Mouse (Mus musculus) neural tube, embryonic 15.5 days (tissue): ENCODE results near the gene Ldlrap1. TPM values are rescaled to one million over a fixed set of nuclear protein-coding genes. Genes with fewer than 3 reads are reported as not detected.

Source experiments
- ATAC-seq: fragments of 200-750 bp; cut with Nextera tagmentation; 2 replicates; pipeline ENCODE4 v1.8.0; 2017; ENCODE audit warnings: mild to moderate bottlenecking, moderate TSS enrichment, moderate library complexity; ENCODE audit not compliant: low FRiP score
- H3K27ac ChIP-seq: fragments of 300-500 bp; sonication (generic); replicated peaks from 2 replicates; pipeline ENCODE4 v1.5.1; 2015; ENCODE audit warnings: mild to moderate bottlenecking, inconsistent platforms
- H3K27me3 ChIP-seq: fragments of 300-500 bp; sonication (generic); replicated peaks from 2 replicates; pipeline ENCODE4 v1.6.1; 2015; ENCODE audit warnings: inconsistent platforms
- H3K36me3 ChIP-seq: fragments of 300-500 bp; sonication (generic); 2 replicates; pipeline ENCODE4 v1.6.1; 2015; ENCODE audit warnings: inconsistent platforms
- H3K4me1 ChIP-seq: fragments of 300-500 bp; sonication (generic); 2 replicates; pipeline ENCODE4 v1.6.1; 2015; ENCODE audit warnings: inconsistent platforms
- H3K4me2 ChIP-seq: fragments of 300-500 bp; sonication (generic); 2 replicates; pipeline ENCODE4 v1.6.1; 2015; ENCODE audit warnings: inconsistent platforms, mild to moderate bottlenecking, moderate library complexity
- H3K4me3 ChIP-seq: fragments of 300-500 bp; sonication (generic); replicated peaks from 2 replicates; pipeline ENCODE4 v1.5.1; 2015; ENCODE audit warnings: mild to moderate bottlenecking, inconsistent platforms
- H3K9ac ChIP-seq: fragments of 300-500 bp; sonication (generic); replicated peaks from 2 replicates; pipeline ENCODE4 v1.6.1; 2015; ENCODE audit warnings: mild to moderate bottlenecking, inconsistent platforms
- H3K9me3 ChIP-seq: fragments of 300-500 bp; sonication (generic); replicated peaks from 2 replicates; pipeline ENCODE4 v1.6.1; 2016; ENCODE audit warnings: inconsistent platforms
- WGBS: fragments of 180-500 bp; shearing (Covaris S2); methylation state at CpG from one replicate; pipeline ENCODE4 v1.1.7; 2015; ENCODE audit warnings: mixed read lengths; 5-methylcytosine and 5-hydroxymethylcytosine counted together
- polyA plus RNA-seq: library from polyadenylated mRNA; unstranded; fragments of >200 nt; fragmentation: Nextera tagmentation; extraction: Ambion mirVana; gene quantifications from 2 replicates; pipeline ENCODE4 v1.2.1, GENCODE M21; 2015

Ldlrap1 gene
- polyA plus RNA-seq, 1 experiment from 2014 or later, result 2.4 TPM

DNA sequence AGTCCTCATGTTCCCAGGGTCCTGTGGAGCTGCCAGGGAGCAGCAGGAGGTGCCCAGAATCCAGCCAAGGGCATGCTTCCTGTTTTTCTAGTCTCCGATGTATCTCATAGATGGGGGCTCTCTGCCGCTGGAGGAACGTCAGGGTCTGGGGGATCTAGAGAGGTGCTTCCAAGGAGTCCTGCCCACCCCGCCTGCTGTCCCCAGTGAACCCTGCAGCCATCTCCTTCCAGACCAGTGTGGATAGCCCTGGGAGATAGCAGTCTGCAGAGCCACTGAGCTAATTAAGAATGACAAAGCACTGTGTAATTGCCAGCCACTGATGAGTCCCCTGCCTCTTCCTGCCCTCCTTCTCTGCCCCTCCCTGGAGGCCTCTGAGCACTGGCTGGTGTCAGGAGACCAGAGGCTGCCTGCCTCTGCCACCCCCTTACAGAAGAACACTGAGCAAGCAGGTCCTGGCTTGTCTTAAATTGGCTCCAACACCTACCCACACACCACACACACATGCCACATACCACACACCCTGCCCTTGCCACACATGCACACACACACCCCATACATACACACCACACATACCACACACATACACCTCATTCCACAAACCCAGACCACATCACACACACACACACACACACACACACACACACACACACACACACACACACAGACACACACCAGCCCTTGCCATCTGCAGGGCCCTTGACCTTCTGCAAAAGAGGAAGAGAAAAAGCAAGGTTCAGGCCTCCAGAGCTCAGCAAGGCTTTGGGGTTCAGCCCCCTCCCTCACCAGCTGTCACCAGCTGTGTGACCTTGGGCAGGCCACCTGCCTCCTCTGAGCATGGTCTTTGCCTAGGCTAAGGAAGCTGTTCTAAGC lies 5.2 kb upstream of the Ldlrap1 start:
- 13% methylated on average over 4 of the region's 4 CpGs for WGBS
- ATAC-seq, result peak; percentile 24; the same call in 1 of the 2 replicates
- H3K4me1 ChIP-seq, result peaks cover 15% of the 10 kb centered on the region
- no peaks in the 10 kb centered on the region for H3K9me3 ChIP-seq
- H3K27ac ChIP-seq, result no peak overlapping the region
- no peak overlapping the region; the same call in 1 of the 2 replicates for H3K4me2 ChIP-seq
- H3K4me3 ChIP-seq, result no peak overlapping the region
- no peak overlapping the region for H3K9ac ChIP-seq
- no peaks in the 10 kb centered on the region for H3K36me3 ChIP-seq
- H3K27me3 ChIP-seq, result peaks cover 18% of the 10 kb centered on the region

DNA sequence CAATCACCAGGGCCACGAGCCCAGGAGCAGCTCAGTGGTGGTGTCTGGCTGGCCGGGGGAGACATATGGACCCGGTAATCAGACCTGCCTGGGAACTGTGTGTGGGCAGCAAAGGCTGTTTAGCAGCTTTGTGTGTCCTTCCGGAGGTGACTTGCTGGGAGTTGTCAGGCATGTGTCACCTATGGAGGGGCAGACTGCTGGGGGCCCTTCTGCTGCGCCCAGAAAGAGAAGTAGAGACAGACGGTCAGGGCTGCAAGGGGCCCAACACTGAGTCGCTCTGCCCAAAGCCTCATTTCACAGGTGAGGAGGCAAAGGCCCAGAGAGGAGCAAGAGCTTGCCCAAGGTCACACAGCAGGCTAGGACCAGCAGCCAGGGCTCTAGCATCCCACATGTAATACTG lies 2.1 kb upstream of the Ldlrap1 start:
- H3K27me3 ChIP-seq, result peaks cover 43% of the 10 kb centered on the region
- H3K4me3 ChIP-seq, result no peak overlapping the region
- H3K4me2 ChIP-seq, result no peak overlapping the region
- H3K9me3 ChIP-seq, result no peaks in the 10 kb centered on the region
- H3K27ac ChIP-seq, result no peak overlapping the region
- peaks cover 29% of the 10 kb centered on the region for H3K4me1 ChIP-seq
- no peaks in the 10 kb centered on the region for H3K36me3 ChIP-seq
- 82% methylated on average over 7 of the region's 7 CpGs for WGBS
- no peak for ATAC-seq
- no peak overlapping the region for H3K9ac ChIP-seq

GRCm38 (mm10) chr4:134769081-134769811 lies 1.4 kb upstream of the Ldlrap1 start:
- Histone ChIP-seq H3K4me3 (no peak overlapping the region), H3K27me3 (peaks cover 43% of the 10 kb centered on the region), H3K9ac (no peak overlapping the region), H3K4me1 (peaks cover 29% of the 10 kb centered on the region), H3K4me2 (no peak overlapping the region), H3K27ac (no peak overlapping the region), H3K9me3 (no peaks in the 10 kb centered on the region), H3K36me3 (no peaks in the 10 kb centered on the region)
- 71% methylated on average over 7 of the region's 7 CpGs for WGBS
- no peak for ATAC-seq

DNA sequence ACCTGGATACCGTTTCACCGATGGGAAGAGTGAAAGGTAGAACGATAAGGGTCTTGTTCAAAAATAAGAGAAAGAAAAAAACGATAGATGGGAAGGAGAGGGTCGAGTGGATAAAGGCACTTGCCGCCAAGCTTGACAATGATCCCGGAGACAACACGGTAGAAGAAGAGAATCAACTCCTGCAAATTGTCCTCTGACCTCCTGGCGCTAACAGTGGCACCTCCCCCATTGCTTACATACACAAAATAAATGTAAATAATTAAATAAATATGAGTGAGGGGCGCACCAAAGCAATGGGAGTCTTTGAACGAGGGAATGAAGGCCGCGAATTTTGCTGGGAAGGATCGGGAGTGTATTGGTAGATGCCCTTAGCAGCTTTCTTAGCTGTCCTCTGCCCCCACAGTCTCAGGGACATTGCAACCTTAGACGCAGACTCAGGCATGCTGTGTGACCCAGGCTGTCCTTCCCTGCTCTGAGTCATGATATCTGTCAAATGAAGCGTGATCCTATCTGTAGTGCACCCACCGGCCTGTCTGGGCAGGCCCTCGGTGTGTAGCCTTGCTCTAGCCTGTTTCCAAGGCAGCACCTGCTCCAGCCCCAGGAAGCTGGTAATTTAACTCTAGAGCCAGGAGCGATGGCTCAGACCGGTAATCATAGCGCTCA lies 533 bp upstream of the Ldlrap1 start:
- H3K36me3 ChIP-seq, result no peaks in the 10 kb centered on the region
- peaks cover 29% of the 10 kb centered on the region for H3K4me1 ChIP-seq
- 8% methylated on average over 21 of the region's 21 CpGs for WGBS
- peak overlapping the region; percentile 94 for H3K4me2 ChIP-seq
- ATAC-seq, result no peak
- peaks cover 43% of the 10 kb centered on the region for H3K27me3 ChIP-seq
- peak overlapping the region; percentile 49 for H3K4me3 ChIP-seq
- no peaks in the 10 kb centered on the region for H3K9me3 ChIP-seq
- H3K27ac ChIP-seq, result no peak overlapping the region
- peak overlapping the region; percentile 55 for H3K9ac ChIP-seq

DNA sequence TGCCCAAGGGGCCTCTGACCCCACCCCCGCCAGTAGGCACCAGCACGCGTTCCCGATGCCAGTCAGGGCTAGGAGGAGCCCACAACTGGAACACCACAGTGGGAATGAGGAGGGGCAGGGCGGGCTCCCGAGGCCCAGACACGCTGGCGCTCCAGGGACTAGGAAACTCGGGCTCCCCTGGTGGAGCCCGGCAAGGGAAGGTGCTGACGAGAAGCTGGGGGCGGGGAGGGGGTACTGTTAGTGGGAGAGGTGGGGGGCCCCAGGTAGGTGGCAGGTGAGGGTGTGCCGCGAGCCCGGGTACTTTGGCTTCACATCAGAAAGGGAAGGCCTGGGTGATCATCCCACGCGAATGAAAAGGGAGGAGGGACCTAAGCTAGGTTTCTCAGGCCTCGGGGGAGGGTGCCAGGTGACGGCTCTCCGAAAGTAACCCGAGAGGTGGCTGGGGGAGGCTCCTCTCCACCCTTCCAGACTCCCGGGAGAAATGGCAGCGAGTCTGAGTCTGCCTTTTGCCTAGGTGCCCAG lies 859 bp downstream of the Ldlrap1 start:
- Histone ChIP-seq H3K9me3 (no peaks in the 10 kb centered on the region), H3K9ac (peak overlapping the region; percentile 55), H3K36me3 (no peaks in the 10 kb centered on the region), H3K27me3 (peaks cover 43% of the 10 kb centered on the region), H3K4me2 (peak overlapping the region; percentile 94), H3K4me3 (peak overlapping the region; percentile 49), H3K27ac (no peak overlapping the region), H3K4me1 (peaks cover 25% of the 10 kb centered on the region)
- WGBS, result 3% methylated on average over 23 of the region's 23 CpGs
- ATAC-seq, result no peak

GRCm38 (mm10) chr4:134766277-134766676 lies 1.5 kb downstream of the Ldlrap1 start:
- H3K4me3 ChIP-seq, result no peak overlapping the region
- no peak overlapping the region for H3K27ac ChIP-seq
- no peak for ATAC-seq
- H3K9ac ChIP-seq, result no peak overlapping the region
- H3K4me1 ChIP-seq, result peaks cover 25% of the 10 kb centered on the region
- H3K9me3 ChIP-seq, result no peaks in the 10 kb centered on the region
- H3K4me2 ChIP-seq, result peak overlapping the region; percentile 94
- H3K27me3 ChIP-seq, result peaks cover 43% of the 10 kb centered on the region
- H3K36me3 ChIP-seq, result no peaks in the 10 kb centered on the region
- 72% methylated on average over 6 of the region's 6 CpGs for WGBS

GRCm38 (mm10) chr4:134764333-134764732 lies 3.5 kb downstream of the Ldlrap1 start:
- no peak for ATAC-seq
- Histone ChIP-seq H3K27ac (no peak overlapping the region), H3K27me3 (peaks cover 38% of the 10 kb centered on the region), H3K9ac (no peak overlapping the region), H3K4me2 (no peak overlapping the region), H3K4me3 (no peak overlapping the region), H3K36me3 (no peaks in the 10 kb centered on the region), H3K4me1 (peaks cover 29% of the 10 kb centered on the region), H3K9me3 (no peaks in the 10 kb centered on the region)
- 82% methylated on average over 3 of the region's 3 CpGs for WGBS

DNA sequence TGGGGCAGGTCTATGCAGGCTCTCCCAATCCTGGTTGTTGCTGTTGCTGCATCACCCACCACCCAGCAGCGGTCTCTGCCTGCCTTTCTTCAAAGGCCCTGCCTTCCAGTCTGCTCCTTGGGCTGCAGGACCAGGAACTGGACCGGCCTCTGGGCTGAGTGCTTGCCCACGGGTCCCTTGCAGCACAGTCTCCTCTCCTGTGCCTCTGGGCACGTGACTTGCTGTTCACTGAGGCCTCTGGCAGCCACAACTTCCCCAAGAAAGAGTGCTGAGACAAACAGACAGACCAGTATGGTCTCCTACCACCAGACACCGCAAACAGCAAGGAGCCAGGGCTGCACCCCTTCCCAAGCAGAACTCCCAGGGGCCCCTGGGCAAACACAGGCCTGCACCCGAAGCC lies 5.5 kb downstream of the Ldlrap1 start:
- Histone ChIP-seq H3K4me1 (peaks cover 16% of the 10 kb centered on the region), H3K4me3 (no peak overlapping the region), H3K36me3 (no peaks in the 10 kb centered on the region), H3K9ac (no peak overlapping the region), H3K9me3 (no peaks in the 10 kb centered on the region), H3K27me3 (peaks cover 21% of the 10 kb centered on the region), H3K27ac (no peak overlapping the region), H3K4me2 (no peak overlapping the region)
- no peak for ATAC-seq
- 86% methylated on average over 6 of the region's 6 CpGs for WGBS

DNA sequence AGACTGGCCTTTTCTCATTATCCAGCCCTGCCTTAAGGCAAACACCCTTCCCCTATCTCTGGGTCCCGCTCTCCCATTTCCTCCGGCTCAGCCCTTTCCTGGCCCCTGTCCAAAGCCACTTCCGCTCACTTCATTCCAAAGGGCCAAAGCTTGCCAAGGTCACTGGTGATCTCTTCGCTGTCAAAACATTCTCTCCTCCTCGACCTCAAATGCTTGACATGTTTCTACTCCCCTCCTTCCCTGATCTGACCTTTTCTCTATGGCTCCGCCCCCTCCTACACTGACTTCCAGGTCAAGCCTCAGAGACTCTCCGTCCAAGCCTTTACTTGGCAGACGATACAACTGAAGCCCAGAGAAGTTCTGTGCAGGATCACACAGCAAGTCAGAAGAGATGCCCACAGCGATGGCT lies 7.0 kb downstream of the Ldlrap1 start:
- H3K4me3 ChIP-seq, result no peak overlapping the region
- H3K9ac ChIP-seq, result no peak overlapping the region
- peaks cover 5% of the 10 kb centered on the region for H3K27me3 ChIP-seq
- no peak for ATAC-seq
- H3K9me3 ChIP-seq, result no peaks in the 10 kb centered on the region
- H3K36me3 ChIP-seq, result no peaks in the 10 kb centered on the region
- H3K4me1 ChIP-seq, result 0 out of 2 replicates have a peak, but pooled peaks cover 8% of the 10 kb centered on the region
- 58% methylated on average over 9 of the region's 9 CpGs for WGBS
- H3K4me2 ChIP-seq, result no peak overlapping the region
- H3K27ac ChIP-seq, result no peak overlapping the region

DNA sequence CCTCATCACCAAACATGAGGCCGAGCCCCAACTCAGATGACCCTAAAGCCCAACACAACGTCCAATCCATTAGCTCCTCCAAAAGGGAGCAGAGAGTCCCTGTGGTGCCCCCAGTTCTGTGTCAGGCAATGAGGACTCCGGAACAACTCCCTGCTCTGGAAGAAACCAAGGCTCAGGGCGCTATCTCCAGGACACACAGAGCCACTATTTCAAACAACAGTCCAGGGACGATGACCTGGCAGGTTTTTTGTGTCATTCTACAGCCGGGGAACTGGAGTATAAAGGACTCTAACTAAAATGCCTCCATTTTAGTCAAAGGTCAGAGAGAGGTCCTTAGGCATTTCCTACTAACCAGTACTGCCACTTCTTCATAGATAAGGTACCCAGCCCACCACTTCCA lies 7.5 kb downstream of the Ldlrap1 start:
- 81% methylated on average over 6 of the region's 6 CpGs for WGBS
- Histone ChIP-seq H3K4me2 (no peak overlapping the region), H3K4me3 (no peak overlapping the region), H3K9ac (no peak overlapping the region), H3K27ac (no peak overlapping the region), H3K27me3 (no peaks in the 10 kb centered on the region; the same call in none of the 2 replicates), H3K36me3 (no peaks in the 10 kb centered on the region), H3K9me3 (no peaks in the 10 kb centered on the region), H3K4me1 (0 out of 2 replicates have a peak, but pooled peaks cover 4% of the 10 kb centered on the region)
- no peak for ATAC-seq

GRCm38 (mm10) chr4:134759564-134759963 lies 8.3 kb downstream of the Ldlrap1 start:
- H3K9me3 ChIP-seq, result no peaks in the 10 kb centered on the region
- H3K27me3 ChIP-seq, result no peaks in the 10 kb centered on the region; the same call in 1 of the 2 replicates
- no peak overlapping the region for H3K4me2 ChIP-seq
- no peaks in the 10 kb centered on the region for H3K36me3 ChIP-seq
- H3K4me1 ChIP-seq, result peaks cover 8% of the 10 kb centered on the region; the same call in 1 of the 2 replicates
- no peak overlapping the region for H3K4me3 ChIP-seq
- 91% methylated on average over 7 of the region's 7 CpGs for WGBS
- H3K27ac ChIP-seq, result no peak overlapping the region
- no peak for ATAC-seq
- no peak overlapping the region for H3K9ac ChIP-seq
